Mouse (Mus musculus) c-Kit-negative CD71-positive TER-119-positive erythroid progenitor cells, embryonic 14.5 days (primary cell): Measurements from ENCODE around the gene Mgll.
A peak's percentile ranks its signal among the peaks of the same experiment; 100 is the strongest.

ENCODE experiments used
- DNase-seq: peaks from one replicate; pipeline ENCODE4 v3.0.0-alpha.2; 2013; ENCODE audit warnings: low read depth, low spot score

The Mgll gene

DNA sequence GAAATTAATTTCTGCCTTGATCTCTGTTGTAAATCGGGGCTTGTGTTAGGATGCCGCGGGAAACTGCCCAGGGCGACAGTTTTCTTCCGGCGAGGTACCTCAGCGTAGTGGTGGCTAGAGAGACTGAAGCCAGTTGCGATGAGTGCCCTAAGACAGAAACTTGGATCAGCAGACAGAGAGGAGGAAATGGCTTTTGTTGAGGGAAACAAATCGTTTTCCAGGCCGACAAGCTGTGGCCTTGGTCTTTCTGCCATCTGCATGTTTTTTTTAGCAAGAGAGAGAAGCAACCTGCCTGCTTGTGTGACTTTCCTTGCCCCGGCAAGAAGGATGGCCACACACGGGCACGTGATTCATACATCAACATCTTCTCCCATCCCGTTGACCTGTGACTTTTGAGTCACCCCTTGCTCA, 70.4 kb downstream of the Mgll start:
- no peak for DNase-seq

DNA sequence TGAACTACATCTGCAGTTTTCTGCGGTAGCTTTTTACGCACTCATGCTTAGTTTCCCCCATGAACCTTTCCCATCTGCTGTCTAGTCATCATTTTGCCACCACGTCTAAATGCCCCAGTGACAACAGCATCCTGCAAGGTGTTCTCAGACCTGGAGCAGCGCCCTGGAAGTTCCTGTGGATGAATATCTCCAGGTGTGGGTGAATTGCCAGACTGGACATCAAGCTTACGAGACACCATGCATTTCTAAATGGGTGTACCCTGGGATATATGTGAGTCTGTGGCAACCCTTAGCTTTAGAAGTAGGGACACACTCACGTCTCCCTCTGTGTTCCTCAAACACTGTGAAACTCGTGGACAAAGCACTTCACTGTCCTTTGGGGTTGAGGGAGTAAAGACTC, 76.0 kb downstream of the Mgll start:
- no peak for DNase-seq

DNA sequence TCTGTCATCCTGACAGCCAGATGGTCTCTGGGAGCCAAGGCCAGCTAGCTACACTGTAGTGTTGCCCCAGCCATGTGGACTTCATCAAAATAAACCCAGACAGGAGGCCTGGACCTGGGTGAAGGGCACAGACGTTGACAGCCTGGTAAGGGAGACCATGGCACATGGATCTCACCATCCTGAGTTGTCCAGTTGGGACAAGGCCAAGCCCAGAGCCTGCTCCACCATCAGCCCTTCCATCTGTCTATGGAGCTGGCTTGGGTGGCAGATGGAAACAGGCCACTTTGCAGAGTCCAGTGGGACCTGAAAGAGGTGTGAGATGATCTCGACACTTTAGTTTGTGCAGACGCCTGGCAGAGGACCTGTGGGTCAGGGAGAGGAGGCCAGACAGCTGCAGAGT, 76.5 kb downstream of the Mgll start:
- DNase-seq, result no peak

DNA sequence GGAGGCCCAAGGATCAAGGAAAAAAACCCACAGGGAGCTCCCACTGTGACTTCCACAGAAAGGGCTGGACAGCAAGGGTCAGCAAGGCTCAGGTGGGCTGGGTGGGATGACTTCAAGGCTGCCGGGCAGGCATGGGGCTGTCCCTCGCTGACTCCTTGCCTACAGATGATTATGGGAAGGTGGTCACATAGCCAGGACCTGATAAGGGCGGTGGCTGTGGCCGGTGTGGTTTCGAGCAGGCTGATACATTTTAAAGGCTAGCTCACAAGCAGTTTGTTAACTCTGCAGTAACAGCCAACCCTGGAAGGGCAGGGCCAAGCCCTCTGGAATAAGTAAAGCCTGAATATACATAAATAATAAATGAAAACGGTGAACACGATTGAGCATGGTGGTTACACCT, 78.8 kb downstream of the Mgll start:
- DNase-seq, result no peak

DNA sequence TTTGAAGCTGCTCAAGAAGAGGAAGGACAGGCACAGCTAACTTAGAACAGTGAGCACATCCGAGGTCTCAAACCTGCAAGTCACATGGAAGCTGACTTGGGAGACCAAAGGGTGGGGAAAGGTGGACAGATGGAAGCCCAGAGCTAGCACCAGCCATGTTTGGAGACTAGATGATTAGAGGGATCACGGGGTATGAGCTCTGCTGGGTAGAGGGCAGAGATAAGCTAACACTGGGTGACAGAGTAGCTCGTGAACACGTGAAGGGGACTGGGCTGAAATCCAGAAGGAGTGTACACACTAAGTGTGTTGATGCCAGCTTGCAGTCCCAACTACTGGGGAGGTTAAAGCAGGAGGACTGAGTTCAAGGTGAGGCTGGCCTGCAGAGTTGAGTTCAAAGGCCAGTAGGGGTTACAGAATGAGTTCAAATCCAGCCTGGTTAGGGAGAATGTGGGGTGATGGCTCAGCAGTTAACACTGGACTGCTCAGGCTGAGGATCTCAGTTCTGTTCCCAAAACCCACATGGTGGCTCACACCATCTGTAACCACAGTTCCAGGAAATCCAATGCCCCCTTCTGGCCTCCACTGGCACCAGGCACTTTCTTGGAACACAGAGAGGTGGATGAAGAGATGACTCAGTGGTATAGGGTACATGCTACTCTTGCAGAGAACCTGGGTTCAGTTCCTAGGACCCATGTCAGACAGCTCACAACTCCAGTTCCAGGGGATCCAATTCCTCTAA, 79.9 kb downstream of the Mgll start:
- no peak for DNase-seq

DNA sequence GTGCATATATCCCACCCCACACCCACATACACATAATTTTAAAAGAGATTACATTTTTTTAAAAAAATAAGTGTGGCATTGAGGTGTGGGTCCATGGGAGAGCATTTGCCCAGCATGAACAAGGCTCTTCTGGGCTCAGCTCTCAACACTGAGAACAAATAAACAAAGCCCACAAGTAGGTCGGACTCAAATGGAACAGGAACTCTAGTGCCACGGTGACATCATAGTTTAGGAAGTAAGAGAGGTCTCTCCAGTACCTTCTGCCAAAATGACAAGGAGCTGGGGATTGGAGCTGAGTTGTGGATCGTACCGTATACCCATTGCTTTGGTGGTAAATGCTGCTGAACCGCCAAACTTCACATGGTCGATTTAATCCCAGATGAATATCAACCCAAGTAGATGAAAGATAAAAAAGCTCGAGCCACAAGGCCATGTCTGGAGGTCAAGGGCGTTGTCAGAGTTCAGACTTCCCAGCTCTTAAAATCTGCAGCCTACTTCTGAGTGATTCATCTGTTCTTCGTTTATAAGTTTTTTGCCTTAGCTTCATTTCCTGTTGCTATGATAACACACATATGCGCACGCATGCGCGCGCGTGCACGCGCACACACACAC, 80.9 kb downstream of the Mgll start:
- DNase-seq, result no peak

DNA sequence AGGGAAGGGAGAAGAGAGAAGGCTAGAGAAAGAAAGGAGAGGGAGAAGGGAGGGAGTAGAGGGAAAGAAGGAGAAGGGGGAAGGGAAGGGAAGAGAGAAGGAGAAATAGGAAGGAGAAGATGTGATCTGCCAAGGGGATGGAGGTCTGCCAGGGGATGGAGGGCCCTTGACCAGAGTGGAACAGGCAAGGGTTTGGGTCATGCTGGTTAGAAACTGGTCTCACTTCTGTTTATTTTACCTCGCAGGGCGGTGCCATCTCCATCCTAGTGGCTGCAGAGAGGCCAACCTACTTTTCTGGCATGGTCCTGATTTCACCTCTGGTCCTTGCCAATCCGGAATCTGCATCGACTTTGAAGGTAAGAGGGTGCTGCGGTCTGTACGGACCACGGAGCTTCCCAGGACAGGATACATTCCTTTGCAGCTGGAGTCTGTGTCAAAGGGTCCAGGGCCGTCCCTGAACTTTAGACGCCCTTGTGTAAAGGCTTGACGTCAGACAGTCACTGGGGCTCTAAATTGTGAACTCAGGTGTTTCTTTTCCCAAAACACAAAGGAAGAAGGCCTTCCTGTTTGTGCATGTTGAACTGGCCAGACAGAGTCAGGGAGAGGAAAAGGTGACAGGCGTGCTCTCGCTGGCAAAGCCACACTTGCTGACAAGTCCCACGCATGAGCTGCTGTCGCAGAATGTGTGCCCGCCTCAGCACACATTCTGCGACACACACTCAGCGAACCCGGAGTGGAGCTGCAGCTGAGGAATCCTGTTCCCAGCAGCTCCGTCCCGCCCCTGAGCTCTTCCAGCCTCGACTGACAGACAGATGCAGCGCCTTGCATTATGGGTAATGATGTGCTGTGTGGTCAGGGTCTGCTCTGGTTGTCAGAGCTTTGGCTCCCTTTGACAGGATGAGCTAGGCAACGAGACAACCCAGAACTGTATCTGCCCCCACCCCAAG, 85.2 kb downstream of the Mgll start:
- DNase-seq, result no peak

DNA sequence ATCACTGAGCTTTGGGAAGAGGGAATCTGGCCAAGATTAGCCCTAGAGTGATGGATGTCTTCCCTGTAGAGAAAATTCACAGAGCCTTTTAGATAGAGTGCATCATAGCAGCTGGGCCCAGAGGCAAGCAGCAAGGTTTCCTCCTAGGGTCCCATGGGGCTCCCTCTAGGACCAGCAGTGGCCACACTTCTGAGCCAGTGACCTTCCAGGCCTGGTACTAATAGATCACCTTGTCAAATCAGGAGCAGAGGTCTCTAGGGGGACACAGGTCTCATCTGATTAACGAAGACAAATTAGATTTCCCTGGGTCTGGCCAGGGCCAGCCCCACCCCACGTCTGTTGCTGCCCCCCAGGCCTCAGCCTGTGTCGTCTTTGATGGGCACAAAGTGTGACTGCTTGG, 86.1 kb downstream of the Mgll start:
- no peak for DNase-seq

DNA sequence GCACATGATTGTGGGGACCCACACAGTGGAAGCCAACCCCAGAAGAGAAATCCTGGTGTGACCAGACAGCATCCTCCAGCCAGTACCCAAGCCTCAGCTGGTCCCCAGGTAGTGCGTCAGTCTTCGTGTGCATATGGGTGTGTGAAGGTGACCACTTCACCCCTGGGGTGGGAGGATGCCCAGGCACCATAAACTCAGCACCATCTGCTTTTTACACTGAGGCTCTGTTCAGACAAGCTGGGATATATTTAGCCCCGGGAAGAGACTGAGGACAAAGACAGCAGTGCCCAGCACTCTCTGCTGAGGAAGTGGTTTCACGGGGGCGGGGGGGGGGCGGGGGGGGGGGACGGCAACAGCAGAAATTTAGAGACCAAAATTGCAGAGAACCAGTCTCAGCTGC, 87.2 kb downstream of the Mgll start:
- no peak for DNase-seq

DNA sequence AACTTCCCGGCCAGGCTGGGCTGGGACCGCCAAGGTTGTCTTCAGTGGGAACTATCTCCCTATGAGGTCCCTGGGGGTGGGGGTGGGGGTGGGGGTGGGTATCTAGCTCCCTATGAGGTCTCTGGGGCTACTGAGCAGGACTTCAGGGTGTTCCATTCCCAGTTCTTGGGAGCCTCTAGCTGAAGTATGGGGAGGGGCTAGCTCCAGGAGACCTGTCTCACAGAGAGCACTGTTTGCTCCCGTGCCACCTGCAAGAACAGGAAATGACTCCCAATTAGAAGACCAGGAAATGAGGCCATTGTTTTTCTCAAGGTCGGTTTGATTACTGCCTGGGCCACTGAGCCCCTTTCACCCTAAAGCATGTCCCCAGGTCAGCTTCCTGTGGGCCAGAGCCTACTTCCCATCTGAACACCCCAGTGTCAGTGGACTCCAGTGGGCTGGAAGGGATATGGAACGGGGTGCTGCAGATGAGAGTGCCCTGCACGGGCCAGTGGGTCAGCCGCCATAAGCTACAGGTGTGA, 87.7 kb downstream of the Mgll start:
- DNase-seq, result no peak

DNA sequence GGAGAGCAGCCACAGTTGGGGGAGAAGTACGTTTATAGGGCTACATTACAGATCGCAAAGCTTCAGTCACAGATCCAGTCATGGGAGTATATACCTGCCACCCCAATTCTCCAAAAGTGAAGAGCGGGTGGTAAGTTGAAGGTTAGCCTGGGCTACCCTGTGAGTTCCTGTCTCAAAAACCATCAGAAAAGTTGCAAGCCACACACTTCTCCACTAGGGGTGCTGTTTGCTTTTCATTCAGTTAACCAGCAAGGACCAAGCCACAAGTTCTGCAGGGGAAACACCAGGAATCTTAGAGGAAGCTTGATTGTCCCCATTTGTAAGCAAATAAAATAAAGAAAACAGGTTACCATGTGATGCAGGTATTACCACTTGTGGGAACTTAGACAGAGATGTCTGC, 88.7 kb downstream of the Mgll start:
- peak; percentile 60 for DNase-seq

DNA sequence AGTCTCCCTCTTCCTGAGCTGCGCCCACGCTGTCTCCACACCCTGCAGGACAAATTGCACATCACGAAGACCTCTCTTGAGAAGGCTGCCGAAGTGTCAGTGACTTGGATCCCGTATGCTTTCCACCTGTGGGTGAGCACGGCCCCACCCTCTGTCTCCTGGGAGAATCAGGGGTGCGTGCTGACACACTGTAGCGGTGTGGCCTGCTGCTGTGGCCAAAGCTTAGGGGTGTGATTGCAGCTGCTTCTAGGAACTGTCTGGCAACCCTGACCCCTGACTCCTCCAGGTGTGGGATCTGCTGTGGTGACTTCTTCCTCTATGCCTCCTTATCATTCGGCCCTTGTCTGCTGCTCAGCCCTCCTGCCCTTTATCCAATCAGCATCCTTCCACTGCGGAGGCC, 89.6 kb downstream of the Mgll start:
- no peak for DNase-seq

DNA sequence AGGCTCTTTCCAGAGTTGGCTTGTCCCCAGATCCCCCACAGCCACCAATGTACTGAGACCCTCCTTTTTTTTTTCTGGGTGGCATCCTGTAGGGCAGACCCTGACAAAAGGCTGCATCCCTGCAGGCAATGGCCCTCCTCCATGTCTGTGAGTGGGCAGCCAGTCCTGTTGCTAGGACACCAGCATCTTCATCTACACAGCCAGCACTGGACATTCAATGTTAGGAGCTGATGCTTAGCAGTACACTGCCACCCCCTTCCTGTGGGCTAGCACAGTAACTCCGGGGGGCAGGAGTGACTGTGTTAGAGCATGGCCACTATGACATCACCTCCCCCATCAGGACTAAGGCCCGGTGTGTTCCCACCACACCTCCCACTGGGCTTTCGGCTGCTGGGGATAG, 90.8 kb downstream of the Mgll start:
- no peak for DNase-seq

DNA sequence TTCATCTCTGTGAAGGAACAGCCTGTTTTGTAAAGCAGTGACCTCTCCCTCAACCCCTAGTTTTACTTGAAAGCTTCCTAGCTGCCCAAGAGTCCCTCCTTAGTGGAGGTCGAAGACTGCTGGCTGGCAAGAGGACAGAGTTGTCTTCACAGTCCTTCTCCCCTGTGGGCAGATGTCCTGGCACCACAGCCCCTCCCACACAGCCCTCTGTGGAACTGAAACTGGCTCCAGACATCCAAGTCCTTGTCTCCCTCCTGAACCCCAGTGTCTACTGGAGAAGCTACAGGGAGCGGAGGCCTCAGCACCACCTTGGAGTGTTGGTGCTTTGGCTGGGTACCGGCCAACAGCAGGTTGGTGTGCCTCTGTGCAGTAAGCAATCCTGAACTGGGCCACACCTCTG, 91.3 kb downstream of the Mgll start:
- no peak for DNase-seq

DNA sequence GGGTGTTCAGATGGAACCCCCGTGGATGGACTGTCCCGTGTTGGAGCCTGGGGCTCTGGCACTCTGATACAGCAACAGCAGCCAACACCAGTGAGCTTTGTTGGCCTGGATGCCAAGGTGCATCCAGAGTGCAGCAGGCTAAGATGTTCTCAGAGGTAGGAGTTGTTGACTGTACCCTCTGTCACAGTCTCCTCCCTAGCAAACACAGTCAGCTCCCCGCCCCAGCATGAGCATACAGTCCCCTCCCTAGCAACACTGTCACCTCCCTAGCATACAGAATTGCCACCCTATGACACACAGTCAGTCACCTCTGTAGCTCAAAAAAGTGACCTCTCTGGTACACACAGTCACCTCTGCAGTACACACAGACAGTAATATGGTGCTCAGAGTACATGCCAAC, 92.7 kb downstream of the Mgll start:
- no peak for DNase-seq

DNA sequence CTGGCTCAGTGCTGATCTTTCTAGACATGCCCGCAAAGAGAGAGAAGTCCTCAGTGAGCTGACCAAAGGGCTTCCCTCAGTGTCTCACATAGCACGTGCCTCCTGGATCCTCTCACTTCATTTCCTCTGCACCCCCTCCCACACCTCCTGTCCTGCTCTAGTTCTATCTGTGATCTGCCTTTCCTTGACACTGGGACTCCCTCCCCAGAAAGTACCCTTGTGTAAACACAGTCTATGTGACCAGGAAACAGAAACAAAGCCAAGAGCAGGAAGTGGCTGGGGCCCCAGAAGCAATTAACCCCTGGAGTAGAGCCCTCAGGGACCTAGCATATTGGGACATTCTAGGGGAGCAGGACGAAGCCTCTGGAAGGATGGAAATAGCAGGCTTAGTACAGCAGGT, 96.6 kb downstream of the Mgll start:
- no peak for DNase-seq

DNA sequence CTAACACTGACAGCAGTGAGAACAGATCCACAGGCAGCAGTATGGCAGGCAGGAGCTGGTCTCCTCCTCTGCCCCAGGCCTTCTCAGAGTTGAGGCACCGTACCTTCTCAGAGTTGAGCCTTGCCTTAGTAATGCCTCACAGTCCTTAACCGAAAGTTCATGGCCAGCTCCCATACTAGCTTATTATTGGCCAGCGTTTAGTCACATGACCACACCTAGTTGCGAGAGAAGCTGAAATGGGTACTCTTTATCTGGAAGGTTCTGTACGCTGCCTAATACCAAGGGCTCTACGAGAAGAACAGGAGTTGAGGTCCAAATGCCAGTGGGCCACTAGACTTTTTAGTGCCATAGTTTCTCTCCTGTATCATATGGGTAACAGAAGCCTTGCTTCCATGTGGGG, 97.1 kb downstream of the Mgll start:
- no peak for DNase-seq

DNA sequence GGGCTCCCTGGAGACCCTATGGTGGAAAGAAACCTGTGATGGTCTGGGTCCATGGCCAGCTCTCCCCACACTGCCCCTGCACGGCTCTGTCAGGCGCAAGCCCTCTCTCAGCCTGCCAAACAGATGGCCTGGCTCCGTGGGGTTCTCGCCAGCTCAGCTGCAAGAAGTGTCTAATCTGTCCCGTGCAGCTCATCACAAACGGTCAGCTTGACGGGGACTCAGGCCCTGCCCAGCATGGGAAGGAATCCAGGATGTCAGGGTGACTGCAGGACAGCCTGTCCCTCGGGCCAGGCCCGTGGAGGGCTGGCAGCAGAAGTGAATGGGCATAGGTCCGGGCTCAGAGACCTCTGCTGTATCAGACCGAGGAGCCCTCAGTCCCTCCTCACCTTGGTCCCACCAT, 97.7 kb downstream of the Mgll start:
- no peak for DNase-seq

DNA sequence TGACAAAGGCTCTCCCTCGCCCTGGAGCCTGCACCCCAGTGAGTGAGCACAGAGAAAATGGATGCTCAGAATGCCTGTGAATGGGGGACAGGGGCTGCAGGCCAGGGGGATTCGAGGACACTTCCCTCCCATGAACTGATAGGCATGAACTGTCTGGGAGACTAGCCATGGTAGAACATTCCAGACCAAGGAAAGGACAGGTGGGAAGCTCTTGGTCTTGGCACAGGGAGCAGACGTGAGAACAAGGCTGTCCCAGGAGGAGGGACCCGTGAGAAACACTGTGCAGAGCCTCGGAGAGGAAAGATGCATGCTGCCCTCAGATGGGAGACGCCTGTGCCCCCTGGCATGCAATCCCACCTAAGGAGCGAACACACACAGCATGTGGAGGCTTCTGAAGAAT, 100.0 kb downstream of the Mgll start:
- no peak for DNase-seq

DNA sequence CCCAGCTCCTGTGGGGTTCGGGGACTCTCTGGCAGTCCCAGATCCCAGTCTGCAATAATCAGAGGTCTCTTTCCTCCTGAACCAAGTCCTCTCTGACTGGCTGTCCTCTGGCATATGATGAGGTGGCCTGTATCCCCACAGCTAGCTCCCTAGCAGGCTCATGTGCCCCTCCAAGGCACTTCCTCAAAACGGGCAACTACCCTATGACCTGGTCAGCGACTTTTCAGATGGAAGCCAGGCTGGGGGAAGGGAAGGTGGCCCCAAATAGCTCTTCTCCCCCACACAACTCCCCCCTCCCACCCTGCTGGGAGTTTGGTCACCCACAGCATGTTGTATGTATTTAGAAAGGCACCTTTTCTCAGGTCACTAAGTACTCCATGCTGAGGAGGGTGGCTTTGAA, 101.9 kb downstream of the Mgll start:
- no peak for DNase-seq

DNA sequence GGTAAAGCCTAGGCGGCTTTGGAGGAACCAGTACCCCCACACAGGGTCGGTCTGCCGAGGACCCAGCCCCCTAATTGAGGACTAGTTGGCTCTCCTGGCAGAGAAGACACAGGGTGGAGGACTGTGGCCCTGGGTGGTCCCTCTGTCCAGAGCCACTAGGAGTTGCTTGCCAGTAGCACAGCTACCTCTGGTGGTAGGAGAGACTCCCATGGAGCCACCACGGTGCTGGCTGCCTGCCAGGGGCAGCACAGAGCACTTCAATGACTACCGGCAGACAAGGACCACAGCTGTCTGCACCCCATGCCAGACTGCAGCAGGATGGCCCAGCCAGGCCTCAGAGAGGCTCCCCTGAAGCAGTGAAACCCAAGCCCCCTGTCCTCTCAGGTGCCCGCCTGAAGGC, 102.3 kb downstream of the Mgll start:
- no peak for DNase-seq

DNA sequence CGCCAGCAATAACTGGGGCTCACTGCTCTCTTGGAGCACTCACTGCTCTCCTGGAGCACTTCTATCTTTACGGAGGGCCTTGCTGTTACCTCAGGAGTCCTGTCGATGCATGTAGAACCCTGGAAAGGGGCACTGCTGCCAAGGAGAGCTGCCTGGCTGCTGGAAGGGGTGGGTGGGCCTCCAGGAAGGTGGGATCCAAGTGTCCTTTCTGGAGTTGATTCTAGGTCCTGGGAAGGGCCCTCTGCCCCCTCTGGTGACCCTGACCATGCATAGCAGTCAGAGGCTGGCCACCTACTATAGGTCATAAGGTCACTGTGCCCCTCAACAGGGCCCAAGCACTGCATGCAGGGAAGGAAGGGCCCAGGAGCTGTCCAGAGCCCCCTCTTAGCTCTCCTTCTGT, 102.8 kb downstream of the Mgll start:
- DNase-seq, result no peak
